Mouse (Mus musculus): Measurements from ENCODE around the gene Alyref.

Alyref gene

GRCm38 (mm10) chr11:120598283-120598989 is at the start of gene Alyref, which contains the start of gene Anapc11:
TSS of gene Alyref (minus strand) at chr11:120598365.
TSS of gene Anapc11 (plus strand) at chr11:120598421.
- peak; percentile 98 for DNase-seq (ENCODE audit: low read depth, low spot score)

- DNase-seq (ENCODE audit: low read depth, low spot score), result no peak
These were observed 49.1 kb upstream of the Alyref start for GRCm38 (mm10) chr11:120647047-120647830.

- DNase-seq (ENCODE audit: low read depth, low spot score), result peak; percentile 97
These were observed 45.4 kb upstream of the Alyref start, which contains the start of gene Pycr1 for GRCm38 (mm10) chr11:120643601-120643987. TSS of gene Pycr1 (minus strand) at chr11:120643769.

- no peak for DNase-seq (ENCODE audit: low read depth, low spot score)
These were observed 44.9 kb upstream of the Alyref start for GRCm38 (mm10) chr11:120642939-120643600.

- DNase-seq (ENCODE audit: low read depth, low spot score), result no peak
These were observed 43.7 kb upstream of the Alyref start for GRCm38 (mm10) chr11:120641869-120642268.

GRCm38 (mm10) chr11:120641255-120641654 is 43.1 kb upstream of the Alyref start:
- no peak for DNase-seq (ENCODE audit: low read depth, low spot score)

- no peak for DNase-seq (ENCODE audit: low read depth, low spot score)
These were observed 36.6 kb upstream of the Alyref start for GRCm38 (mm10) chr11:120634810-120635209.

GRCm38 (mm10) chr11:120633520-120634343 is 35.6 kb upstream of the Alyref start, which contains the start of gene Mafg:
TSS of gene Mafg (minus strand) at chr11:120633600.
- DNase-seq (ENCODE audit: low read depth, low spot score), result peak; percentile 98

GRCm38 (mm10) chr11:120632559-120633519 is 34.7 kb upstream of the Alyref start:
- DNase-seq (ENCODE audit: low read depth, low spot score), result peak; percentile 69

GRCm38 (mm10) chr11:120631726-120632448 is 33.7 kb upstream of the Alyref start:
- DNase-seq (ENCODE audit: low read depth, low spot score), result no peak

GRCm38 (mm10) chr11:120630881-120631725 is 32.9 kb upstream of the Alyref start:
- no peak for DNase-seq (ENCODE audit: low read depth, low spot score)

GRCm38 (mm10) chr11:120630401-120630871 is 32.3 kb upstream of the Alyref start:
- DNase-seq (ENCODE audit: low read depth, low spot score), result no peak

GRCm38 (mm10) chr11:120629911-120630310 is 31.7 kb upstream of the Alyref start:
- no peak for DNase-seq (ENCODE audit: low read depth, low spot score)

GRCm38 (mm10) chr11:120629341-120629730 is 31.2 kb upstream of the Alyref start:
- DNase-seq (ENCODE audit: low read depth, low spot score), result peak; percentile 62

- DNase-seq (ENCODE audit: low read depth, low spot score), result no peak
These were observed 30.6 kb upstream of the Alyref start for GRCm38 (mm10) chr11:120628601-120629340.

GRCm38 (mm10) chr11:120627468-120628300 is 29.5 kb upstream of the Alyref start:
- no peak for DNase-seq (ENCODE audit: low read depth, low spot score)

All from brain, adult 2 months (tissue).